Mouse (Mus musculus) liver, embryonic 11.5 days (tissue): ENCODE measurements around the gene Ccdc105. TPM values are rescaled to one million over a fixed set of nuclear protein-coding genes. Genes with fewer than 3 reads are reported as not detected.

Experiments
- ATAC-seq: fragments of 200-750 bp; cut with Nextera tagmentation; replicated peaks from 2 replicates; pipeline ENCODE4 v1.8.0; 2017; ENCODE audit warnings: moderate number of reproducible peaks, mild to moderate bottlenecking, moderate TSS enrichment, moderate library complexity; ENCODE audit not compliant: low FRiP score
- DNase-seq: peaks from one replicate; pipeline ENCODE4 v3.0.0-alpha.2; 2017; ENCODE audit warnings: low spot score
- H3K27ac ChIP-seq: fragments of 300-500 bp; sonication (generic); 2 replicates; pipeline ENCODE4 v1.5.1; 2014; ENCODE audit warnings: mild to moderate bottlenecking, low read depth, low read length, control low read depth
- H3K27me3 ChIP-seq: fragments of 300-500 bp; sonication (generic); replicated peaks from 2 replicates; pipeline ENCODE4 v1.6.1; 2014; ENCODE audit warnings: low read length, mixed read lengths; ENCODE audit not compliant: control insufficient read depth, insufficient read depth
- H3K36me3 ChIP-seq: fragments of 300-500 bp; sonication (generic); 2 replicates; pipeline ENCODE4 v1.6.1; 2014; ENCODE audit warnings: mild to moderate bottlenecking, low read length, moderate library complexity, mixed read lengths; ENCODE audit not compliant: control insufficient read depth, insufficient read depth
- H3K4me1 ChIP-seq: fragments of 300-500 bp; sonication (generic); replicated peaks from 2 replicates; pipeline ENCODE4 v1.6.1; 2014; ENCODE audit warnings: low read length, mixed read lengths; ENCODE audit not compliant: control insufficient read depth, insufficient read depth
- H3K4me2 ChIP-seq: fragments of 300-500 bp; sonication (generic); 2 replicates; pipeline ENCODE4 v1.6.1; 2014; ENCODE audit warnings: mild to moderate bottlenecking, control low read depth, moderate library complexity
- H3K4me3 ChIP-seq: fragments of 300-500 bp; sonication (generic); 2 replicates; pipeline ENCODE4 v1.5.1; 2014; ENCODE audit warnings: low read depth, low read length, control low read depth
- H3K9ac ChIP-seq: fragments of 300-500 bp; sonication (generic); 2 replicates; pipeline ENCODE4 v1.6.1; 2014; ENCODE audit warnings: low read depth, low read length, control low read depth
- H3K9me3 ChIP-seq: fragments of 300-500 bp; sonication (generic); 2 replicates; pipeline ENCODE4 v1.6.1; 2016; ENCODE audit warnings: low read length, inconsistent platforms, mixed read lengths; ENCODE audit not compliant: control insufficient read depth
- WGBS: fragments of 180-500 bp; shearing (Covaris S2); extraction: QIAGEN DNeasy Blood & Tissue Kit; methylation state at CpG from one replicate; pipeline ENCODE4 v1.1.7; 2014; 5-methylcytosine and 5-hydroxymethylcytosine counted together
- polyA plus RNA-seq: library from polyadenylated mRNA; unstranded; fragments of >200 nt; fragmentation: Nextera tagmentation; extraction: Ambion mirVana; gene quantifications from 2 replicates; pipeline ENCODE4 v1.2.1, GENCODE M21; 2014

Gene Ccdc105
- polyA plus RNA-seq, 1 experiment from 2014 or later = not detected

- Histone ChIP-seq H3K27ac (no peak overlapping the region), H3K9ac (no peak overlapping the region), H3K4me3 (no peak overlapping the region), H3K36me3 (no peaks in the 10 kb centered on the region), H3K27me3 (no peaks in the 10 kb centered on the region), H3K9me3 (no peaks in the 10 kb centered on the region), H3K4me2 (no peak overlapping the region), H3K4me1 (no peaks in the 10 kb centered on the region)
- ATAC-seq (no peak), DNase-seq (no peak)
- 53% methylated on average over 3 of the region's 3 CpGs for WGBS
Observed at GRCm38 (mm10) chr10:78700881-78701280, 52.0 kb downstream of the Ccdc105 start.

Other genes with a start within 250 kb of the Ccdc105 start
- gene Olfr1358, start 235.6 kb downstream of the Ccdc105 start, polyA plus RNA-seq = not detected in 2 replicates
- gene Ilvbl, start 178.7 kb downstream of the Ccdc105 start, polyA plus RNA-seq = 22.1 and 24.0 TPM in 2 replicates
- 6.6 and 8.2 TPM in 2 replicates for gene Syde1, start 161.1 kb downstream of the Ccdc105 start, polyA plus RNA-seq
- not detected in 2 replicates for gene Olfr1357, start 135.0 kb downstream of the Ccdc105 start, polyA plus RNA-seq
- gene Casp14, start 34.8 kb downstream of the Ccdc105 start, polyA plus RNA-seq = not detected in 2 replicates
- 0.45 and 0.73 TPM in 2 replicates for gene Slc1a6, start 27.4 kb upstream of the Ccdc105 start, polyA plus RNA-seq
- gene Olfr1356, start 99.1 kb upstream of the Ccdc105 start, polyA plus RNA-seq = not detected in 2 replicates
- gene Olfr1355, start 122.5 kb upstream of the Ccdc105 start, polyA plus RNA-seq = not detected in 2 replicates
- not detected in 2 replicates for gene Olfr1354, start 160.1 kb upstream of the Ccdc105 start, polyA plus RNA-seq
- gene Olfr8, start 197.6 kb upstream of the Ccdc105 start, polyA plus RNA-seq = not detected in 2 replicates
- gene Olfr1353, start 210.2 kb upstream of the Ccdc105 start, polyA plus RNA-seq = not detected in 2 replicates
- gene Olfr1352, start 228.0 kb upstream of the Ccdc105 start, polyA plus RNA-seq = not detected in 2 replicates